Mouse (Mus musculus): Measurements from ENCODE around the gene Glmp.
"Not testable (repeated sequence)": the region's sequence is repeated elsewhere in the genome, so short reads cannot be mapped to it uniquely, and the experiment has no call there.

Gene Glmp

GRCm38 (mm10) chr3:88324951-88325405, at the start of gene Glmp:
Glmp (plus strand) TSS chr3:88325023.
- DNase-seq (ENCODE audit: low spot score) = peak; percentile 82

GRCm38 (mm10) chr3:88276121-88276520, 48.7 kb upstream of the Glmp start:
- no peak for DNase-seq (ENCODE audit: low spot score)

- peak; percentile 44 for DNase-seq (ENCODE audit: low spot score)
These were observed 48.2 kb upstream of the Glmp start for GRCm38 (mm10) chr3:88276529-88277143.

GRCm38 (mm10) chr3:88280035-88280434, 44.8 kb upstream of the Glmp start:
- no peak for DNase-seq (ENCODE audit: low spot score)

- DNase-seq (ENCODE audit: low spot score) = not testable (repeated sequence)
These were observed 43.5 kb upstream of the Glmp start for GRCm38 (mm10) chr3:88281141-88281916.

- DNase-seq (ENCODE audit: low spot score) = not testable (repeated sequence)
These were observed 39.8 kb upstream of the Glmp start for GRCm38 (mm10) chr3:88284815-88285564.

- not testable (repeated sequence) for DNase-seq (ENCODE audit: low spot score)
These were observed 39.3 kb upstream of the Glmp start for GRCm38 (mm10) chr3:88285565-88285895.

- no peak for DNase-seq (ENCODE audit: low spot score)
These were observed 37.7 kb upstream of the Glmp start, which contains the start of gene Gm38392 for GRCm38 (mm10) chr3:88287110-88287509. Gm38392 (minus strand) TSS chr3:88287210.

GRCm38 (mm10) chr3:88288133-88288713, 36.6 kb upstream of the Glmp start:
- DNase-seq (ENCODE audit: low spot score) = not testable (repeated sequence)

- peak; percentile 33 for DNase-seq (ENCODE audit: low spot score)
These were observed 32.9 kb upstream of the Glmp start for GRCm38 (mm10) chr3:88291970-88292369.

GRCm38 (mm10) chr3:88295272-88295671, 29.6 kb upstream of the Glmp start:
- not testable (repeated sequence) for DNase-seq (ENCODE audit: low spot score)

GRCm38 (mm10) chr3:88296110-88296560, 28.7 kb upstream of the Glmp start:
- no peak for DNase-seq (ENCODE audit: low spot score)

GRCm38 (mm10) chr3:88296561-88297318, 28.1 kb upstream of the Glmp start, which contains the start of the genes Tsacc and Cct3:
Tsacc (minus strand) TSS chr3:88296999.
Cct3 (plus strand) TSS chr3:88297116.
- DNase-seq (ENCODE audit: low spot score) = peak; percentile 98

- no peak for DNase-seq (ENCODE audit: low spot score)
These were observed 27.4 kb upstream of the Glmp start for GRCm38 (mm10) chr3:88297321-88297851.

GRCm38 (mm10) chr3:88299172-88299571, 25.7 kb upstream of the Glmp start:
- DNase-seq (ENCODE audit: low spot score) = no peak

- no peak for DNase-seq (ENCODE audit: low spot score)
These were observed 4.1 kb downstream of the Glmp start for GRCm38 (mm10) chr3:88328956-88329355.

GRCm38 (mm10) chr3:88331282-88331681, 6.5 kb downstream of the Glmp start:
- DNase-seq (ENCODE audit: low spot score) = peak; percentile 69

- DNase-seq (ENCODE audit: low spot score) = no peak
These were observed 9.3 kb downstream of the Glmp start for GRCm38 (mm10) chr3:88334029-88334658.

- peak; percentile 10 for DNase-seq (ENCODE audit: low spot score)
These were observed 10.1 kb downstream of the Glmp start for GRCm38 (mm10) chr3:88334902-88335435.

GRCm38 (mm10) chr3:88335436-88336053, 10.7 kb downstream of the Glmp start:
- DNase-seq (ENCODE audit: low spot score) = no peak

Data from embryo, embryonic 10 days (tissue).